ENCODE assay signal across 13 mouse cellular contexts in the genomic region with DNA sequence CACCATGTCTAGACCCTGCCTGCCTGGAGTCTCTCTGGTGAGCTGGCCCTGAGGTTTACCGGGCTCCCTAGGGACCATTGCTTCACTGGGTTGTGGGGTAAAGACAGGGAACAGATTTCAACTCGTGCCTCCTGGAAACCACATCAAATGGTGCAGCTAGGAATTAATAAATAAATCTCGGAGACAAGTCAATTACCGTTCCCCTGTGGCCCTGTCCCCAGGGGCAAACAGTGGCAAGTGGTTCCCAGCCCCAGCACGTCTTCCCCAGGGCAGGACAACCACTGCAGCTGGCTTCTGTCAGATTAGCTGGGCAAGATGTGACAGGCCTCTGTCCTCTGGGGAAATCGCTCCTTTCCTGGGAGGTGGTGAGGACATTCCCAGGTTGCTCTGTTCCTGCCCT. TPM values are rescaled to one million over a fixed set of nuclear protein-coding genes. Genes with fewer than 3 reads are reported as not detected.
A peak's percentile ranks its signal among the peaks of the same experiment; 100 is the strongest.
DNase-seq lines count a peak whose midpoint lies in the region; ATAC-seq lines count a peak whose summit lies in the region.
"Had no signal": no experiment of that assay in that cellular context is flagged by ENCODE, and none has a peak within 500 bp of the region (broad histone marks: within the 10 kb centered on the region; RNA-seq: fewer than 3 reads in every experiment).

No protein-coding gene starts in this region.

- no peaks in the 10 kb centered on the region for H3K9me3 ChIP-seq in kidney, embryonic 14.5 days (ENCODE audit: control insufficient read depth, low read length)
- no peaks in the 10 kb centered on the region for H3K9me3 ChIP-seq in embryonic facial prominence, embryonic 14.5 days (ENCODE audit: control insufficient read depth, low read length)
- H3K9me3 ChIP-seq in stomach, embryonic 14.5 days (ENCODE audit: control insufficient read depth, low read depth, low read length): no peaks in the 10 kb centered on the region

- H3K4me3 ChIP-seq in kidney, embryonic 14.5 days (ENCODE audit: low read length): no peak overlapping the region
- H3K4me3 ChIP-seq in embryonic facial prominence, embryonic 14.5 days (ENCODE audit: low read depth, low read length): no peak overlapping the region
- no peak overlapping the region for H3K4me3 ChIP-seq in stomach, embryonic 14.5 days (ENCODE audit: low read depth, low read length)

- DNase-seq in kidney, adult 9 months: no peak
- peak; percentile 72 for DNase-seq in NIH3T3 (ENCODE audit: low read depth)
- DNase-seq in embryonic facial prominence, embryonic 14.5 days (ENCODE audit: low spot score): peak; percentile 81
- DNase-seq in spleen, postnatal 10 days (ENCODE audit: low spot score in 2 of 2): no peak
- DNase-seq: cerebellum, adult 8-10 months; gastrocnemius, postnatal 25 days; heart, postnatal 14 days; kidney, adult 8-10 months; liver had no signal

- H3K27ac ChIP-seq in kidney, embryonic 14.5 days (ENCODE audit: low read depth, low read length): no peak overlapping the region
- 0 out of 2 replicates have a peak overlapping the region, but pooled peaks have one; percentile 33 for H3K27ac ChIP-seq in embryonic facial prominence, embryonic 14.5 days (replicated peaks; ENCODE audit: low read depth, low read length)
- peak overlapping the region; percentile 13; the same call in 1 of the 2 replicates for H3K27ac ChIP-seq in stomach, embryonic 14.5 days (ENCODE audit: low read length)

- H3K27me3 ChIP-seq in kidney, embryonic 14.5 days (ENCODE audit: control insufficient read depth, insufficient read depth, low read length): no peaks in the 10 kb centered on the region
- no peaks in the 10 kb centered on the region for H3K27me3 ChIP-seq in embryonic facial prominence, embryonic 14.5 days (replicated peaks; ENCODE audit: control insufficient read depth, insufficient read depth, low read length)
- no peaks in the 10 kb centered on the region for H3K27me3 ChIP-seq in stomach, embryonic 14.5 days (ENCODE audit: control insufficient read depth, insufficient read depth, low read length)

- H3K4me2 ChIP-seq in kidney, embryonic 14.5 days (replicated peaks; ENCODE audit: low read depth, low read length): no peak overlapping the region
- H3K4me2 ChIP-seq in embryonic facial prominence, embryonic 14.5 days (ENCODE audit: low read depth, low read length): no peak overlapping the region
- no peak overlapping the region for H3K4me2 ChIP-seq in stomach, embryonic 14.5 days (replicated peaks; ENCODE audit: low read depth, low read length)

- peak; percentile 25; the same call in 1 of the 2 replicates for ATAC-seq in kidney, embryonic 14.5 days (ENCODE audit: low FRiP score, low TSS enrichment)
- ATAC-seq in embryonic facial prominence, embryonic 14.5 days (ENCODE audit: low read depth): peak; percentile 62; the same call in 1 of the 2 replicates
- ATAC-seq in stomach, embryonic 14.5 days (ENCODE audit: insufficient number of reproducible peaks, insufficient read depth, low FRiP score, low read depth): no peak
- ATAC-seq in megakaryocyte-erythroid progenitor cell, adult 5-6 weeks (replicated peaks; ENCODE audit: low FRiP score, low TSS enrichment, poor library complexity, severe bottlenecking): no peak

- H3K9ac ChIP-seq in kidney, embryonic 14.5 days (ENCODE audit: low read depth, low read length): no peak overlapping the region
- 0 out of 2 replicates have a peak overlapping the region, but pooled peaks have one; percentile 34 for H3K9ac ChIP-seq in embryonic facial prominence, embryonic 14.5 days (ENCODE audit: low read depth, low read length)
- H3K9ac ChIP-seq in stomach, embryonic 14.5 days (replicated peaks; ENCODE audit: low read depth, low read length): no peak overlapping the region

- no peaks in the 10 kb centered on the region for H3K36me3 ChIP-seq in kidney, embryonic 14.5 days (ENCODE audit: control insufficient read depth, insufficient read depth, low read length)
- no peaks in the 10 kb centered on the region for H3K36me3 ChIP-seq in embryonic facial prominence, embryonic 14.5 days (ENCODE audit: control insufficient read depth, insufficient read depth, low read length)
- H3K36me3 ChIP-seq in stomach, embryonic 14.5 days (ENCODE audit: control insufficient read depth, insufficient read depth, low read length): no peaks in the 10 kb centered on the region

- WGBS in kidney, embryonic 14.5 days: 32% methylated on average over 6 of the region's 6 CpGs
- 29% methylated on average over 6 of the region's 6 CpGs for WGBS in embryonic facial prominence, embryonic 14.5 days
- 28% methylated on average over 6 of the region's 6 CpGs for WGBS in stomach, embryonic 14.5 days

- H3K4me1 ChIP-seq in kidney, embryonic 14.5 days (ENCODE audit: control insufficient read depth, insufficient read depth, low read length): peaks cover 27% of the 10 kb centered on the region; the same call in 1 of the 2 replicates
- H3K4me1 ChIP-seq in embryonic facial prominence, embryonic 14.5 days (ENCODE audit: control insufficient read depth, insufficient read depth, low read length): peaks cover 24% of the 10 kb centered on the region
- peaks cover 33% of the 10 kb centered on the region; the same call in 1 of the 2 replicates for H3K4me1 ChIP-seq in stomach, embryonic 14.5 days (ENCODE audit: control insufficient read depth, insufficient read depth, low read length)

RNA-seq across cellular contexts. Expression of gene Haao, which starts 54.3 kb away (rescaled TPM):
- polyA plus RNA-seq in kidney, embryonic 14.5 days (2014; fragmentation: Nextera tagmentation; extraction: Ambion mirVana): 0.72 and 0.91 TPM in 2 replicates
- polyA plus RNA-seq in embryonic facial prominence, embryonic 14.5 days (2014; fragmentation: Nextera tagmentation; extraction: Ambion mirVana): 0.37 and 0.92 TPM in 2 replicates
- polyA plus RNA-seq in stomach, embryonic 14.5 days (2014; fragmentation: Nextera tagmentation; extraction: Ambion mirVana): 0.27 and 1.1 TPM in 2 replicates
- total RNA-seq in megakaryocyte-erythroid progenitor cell, adult 5-6 weeks (2014; fragmentation: Nextera tagmentation): 1.6 and 3.9 TPM in 2 replicates
- total RNA-seq in megakaryocyte-erythroid progenitor cell, adult 5-6 weeks (2017): 3.2 and 3.9 TPM in 2 replicates
- total RNA-seq: gastrocnemius, postnatal 25 days; heart, postnatal 14 days; layer of hippocampus, postnatal 10 days had no signal

Comparison
In these comparisons a context has a peak if more than half of its experiments do, and no peak if none do; other contexts are left out.
1. ATAC-seq: peak in kidney, embryonic 14.5 days (single experiment) and embryonic facial prominence, embryonic 14.5 days (single experiment); none in stomach, embryonic 14.5 days (single experiment) and megakaryocyte-erythroid progenitor cell, adult 5-6 weeks (single experiment).
2. DNase-seq: peak in NIH3T3 (single experiment) and embryonic facial prominence, embryonic 14.5 days (single experiment); none in kidney, adult 9 months (single experiment) and spleen, postnatal 10 days (0 of 2).